Mouse (Mus musculus): ENCODE measurements around the gene Ccr2.
"Not testable (repeated sequence)": the region's sequence is repeated elsewhere in the genome, so short reads cannot be mapped to it uniquely, and the experiment has no call there.

GRCm38 (mm10) chr9:124134919-124135318 lies 33.2 kb downstream of the Ccr2 start:
- not testable (repeated sequence) for TF ChIP-seq CTCF, EP300 (IDR thresholded peaks at IDR 0.05; ENCODE audit: low read depth)
